Mouse (Mus musculus) heart, postnatal 10 days (tissue): Measurements from ENCODE around the gene Olfr392. TPM values are rescaled to one million over a fixed set of nuclear protein-coding genes. Genes with fewer than 3 reads are reported as not detected.

ENCODE experiments used
- DNase-seq, 2 experiments: peaks; one replicate each; pipeline ENCODE4 v3.0.0; 2021
- intact Hi-C: fragments of 180-260 bp; cut with DNase I; formaldehyde crosslinking; loops from one replicate; pipeline ENCODE4 v1.15.1; 2025
- total RNA-seq, 2 experiments: library from RNA; stranded (reverse); gene quantifications; 2 replicates each; pipeline ENCODE4 v1.2.3; 2021

Olfr392 gene
- total RNA-seq: not detected

GRCm38 (mm10) chr11:73816949-73817348 is at the start of gene Olfr392:
Gene Olfr392 (minus strand): TSS chr11:73817049.
- no peak for DNase-seq
- intact Hi-C loops: no loop called here

GRCm38 (mm10) chr11:73851354-73851753 is 34.5 kb upstream of the Olfr392 start, which contains the start of gene Olfr393:
Gene Olfr393 (minus strand): TSS chr11:73851454.
- no peak for DNase-seq
- intact Hi-C loops: no loop called here

- no peak for DNase-seq
- intact Hi-C loops: no loop called here
These were observed 13.9 kb downstream of the Olfr392 start, which contains the start of gene Olfr391-ps for GRCm38 (mm10) chr11:73802952-73803351. Gene Olfr391-ps (minus strand): TSS chr11:73803052.

GRCm38 (mm10) chr11:73782664-73783063 is 34.2 kb downstream of the Olfr392 start, which contains the start of gene Olfr390:
Gene Olfr390 (plus strand): TSS chr11:73782964.
- no peak for DNase-seq
- intact Hi-C loops: no loop called here

GRCm38 (mm10) chr11:73780613-73781012 is 36.2 kb downstream of the Olfr392 start, which contains the start of gene Olfr389:
Gene Olfr389 (minus strand): TSS chr11:73780713.
- intact Hi-C loops: no loop called here
- DNase-seq: no peak

Other genes with a start within 250 kb of the Olfr392 start
- gene Olfr385, start 224.0 kb downstream of the Olfr392 start, total RNA-seq: not detected
- not detected for gene Olfr384, start 218.5 kb downstream of the Olfr392 start, total RNA-seq
- gene Zfp735, start 128.3 kb downstream of the Olfr392 start, total RNA-seq: not detected
- not detected for gene Olfr389, start 36.3 kb downstream of the Olfr392 start, total RNA-seq
- not detected for gene Olfr390, start 34.1 kb downstream of the Olfr392 start, total RNA-seq
- not detected for gene Olfr391-ps, start 14.0 kb downstream of the Olfr392 start, total RNA-seq
- not detected for gene Olfr393, start 34.4 kb upstream of the Olfr392 start, total RNA-seq
- gene Olfr394, start 73.7 kb upstream of the Olfr392 start, total RNA-seq: not detected
- gene Olfr395, start 92.2 kb upstream of the Olfr392 start, total RNA-seq: not detected
- not detected for gene Olfr23, start 119.6 kb upstream of the Olfr392 start, total RNA-seq
- gene Olfr397, start 143.8 kb upstream of the Olfr392 start, total RNA-seq: not detected
- not detected for gene Olfr398, start 173.4 kb upstream of the Olfr392 start, total RNA-seq
- gene Olfr139, start 239.5 kb upstream of the Olfr392 start, total RNA-seq: not detected
- gene Olfr399, start 239.6 kb upstream of the Olfr392 start, total RNA-seq: not detected